Mouse (Mus musculus) bone marrow macrophage, adult 2 months (primary cell): Measurements from ENCODE around the gene Hlx. TPM values are rescaled to one million over a fixed set of nuclear protein-coding genes. Genes with fewer than 3 reads are reported as not detected.
A peak's percentile ranks its signal among the peaks of the same experiment; 100 is the strongest.

Source experiments
- H3K27ac ChIP-seq: 2 replicates; pipeline ENCODE4 v1.5.1; 2012; ENCODE audit warnings: low read depth, low read length; ENCODE audit not compliant: insufficient read depth
- H3K4me1 ChIP-seq: 2 replicates; pipeline ENCODE4 v1.6.1; 2012; ENCODE audit warnings: low read length; ENCODE audit not compliant: control insufficient read depth, insufficient read depth
- H3K4me3 ChIP-seq: 2 replicates; pipeline ENCODE4 v1.5.1; 2012; ENCODE audit warnings: mild to moderate bottlenecking, low read length, moderate library complexity; ENCODE audit not compliant: insufficient read depth
- CTCF ChIP-seq: IDR thresholded peaks from 2 replicates; pipeline ENCODE4 v1.5.1; 2012; ENCODE audit warnings: low read depth, mild to moderate bottlenecking, low read length, moderate library complexity
- POLR2A ChIP-seq: IDR thresholded peaks from 2 replicates; pipeline ENCODE4 v1.6.1; 2012; ENCODE audit warnings: mild to moderate bottlenecking, low read depth, low read length, borderline replicate concordance
- polyA plus RNA-seq: library from polyadenylated mRNA; stranded (reverse); fragments of >200 nt; gene quantifications from 2 replicates; pipeline ENCODE4 v1.2.4, GENCODE M21; 2012; ENCODE audit not compliant: missing spikeins, insufficient read depth, insufficient read length

Hlx gene
- polyA plus RNA-seq, 1 experiment, result 63.1 TPM

DNA sequence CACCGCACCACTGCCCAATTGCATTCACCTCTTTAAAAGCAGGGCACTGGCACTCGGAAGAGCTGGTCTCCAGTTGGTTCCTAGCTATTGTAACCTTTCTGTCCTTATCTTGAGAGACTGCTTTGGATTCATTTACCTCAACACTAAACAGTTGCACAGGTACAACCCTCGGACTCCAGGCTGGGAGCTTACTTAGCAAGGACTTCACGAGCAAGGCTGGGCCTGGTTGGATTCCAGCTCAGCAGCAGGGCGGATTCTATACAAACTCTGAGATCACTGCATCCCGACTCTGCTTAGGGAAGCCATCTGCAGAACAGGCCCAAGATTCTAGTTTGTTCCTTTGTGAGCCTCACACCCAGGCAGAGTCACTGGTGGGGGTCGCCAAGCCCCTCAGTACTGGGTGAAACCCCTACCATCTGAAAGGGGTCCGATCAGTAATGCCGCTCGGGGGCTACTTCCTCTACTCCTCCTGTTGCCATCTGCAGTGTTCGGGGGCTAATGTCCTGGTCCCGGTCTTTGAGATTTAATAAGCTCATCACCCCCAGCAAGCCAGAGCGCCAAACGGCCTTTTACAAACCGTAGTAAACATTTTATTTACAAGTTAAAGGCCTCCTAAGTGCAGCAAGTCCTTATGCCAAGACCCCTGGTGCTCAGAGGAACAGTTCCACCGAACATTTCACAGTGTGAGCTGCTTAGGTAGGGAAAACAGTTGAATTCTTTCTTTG lies 5.7 kb downstream of the Hlx start:
- Histone ChIP-seq H3K4me3 (no peak overlapping the region), H3K27ac (no peak overlapping the region), H3K4me1 (peaks cover 10% of the 10 kb centered on the region)
- no peak for TF ChIP-seq CTCF
- no peak for TF ChIP-seq POLR2A

DNA sequence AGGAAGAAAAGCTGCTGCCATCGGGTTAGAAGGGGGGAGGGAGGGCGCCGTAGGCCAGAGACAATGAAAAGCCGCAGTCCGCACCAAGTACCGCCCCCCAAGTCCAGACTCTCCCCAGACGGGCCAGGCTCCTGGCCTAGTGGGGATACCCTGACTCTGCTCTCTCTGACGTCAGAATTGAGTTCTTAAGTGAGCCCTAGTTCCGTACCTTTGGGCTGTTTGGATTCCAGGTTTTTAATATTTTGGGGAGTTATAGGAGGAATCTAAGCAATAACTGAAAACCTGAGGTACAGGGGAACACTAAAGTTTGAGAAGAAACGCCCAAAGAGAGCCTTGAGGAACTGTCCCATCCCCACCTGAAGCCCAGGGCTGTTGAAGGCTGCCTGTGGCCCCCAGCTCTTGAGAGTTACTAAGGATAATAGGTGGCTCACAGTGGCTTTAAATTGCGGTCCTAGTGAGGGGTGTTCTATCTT lies 7.1 kb downstream of the Hlx start:
- no peak for TF ChIP-seq POLR2A
- TF ChIP-seq CTCF, result no peak
- Histone ChIP-seq H3K27ac (no peak overlapping the region), H3K4me1 (peaks cover 11% of the 10 kb centered on the region), H3K4me3 (no peak overlapping the region)

- Histone ChIP-seq H3K27ac (no peak overlapping the region), H3K4me1 (peaks cover 12% of the 10 kb centered on the region), H3K4me3 (no peak overlapping the region)
- TF ChIP-seq CTCF (no peak), POLR2A (no peak)
Measured at GRCm38 (mm10) chr1:184724551-184725317, 7.7 kb downstream of the Hlx start.

DNA sequence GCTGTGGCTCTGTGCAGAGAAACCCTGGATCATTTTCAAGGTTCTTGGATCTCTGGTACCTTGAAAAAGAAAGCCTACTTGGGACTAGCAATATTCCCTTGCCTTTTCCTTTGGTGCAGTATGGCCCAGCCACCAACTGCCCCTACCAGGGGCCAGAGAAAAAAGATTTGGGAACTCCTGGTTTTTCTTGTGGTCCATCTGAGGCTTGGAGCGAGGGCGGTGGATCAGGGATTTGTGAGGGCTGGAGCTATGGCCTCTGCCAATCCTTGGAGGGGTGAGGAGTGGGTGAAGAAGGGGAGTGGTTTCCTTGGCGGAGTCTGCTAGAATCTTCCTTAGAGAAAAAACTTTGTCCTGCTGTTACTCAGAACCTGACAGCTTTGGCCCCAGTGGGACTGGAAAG lies 8.5 kb downstream of the Hlx start:
- Histone ChIP-seq H3K4me3 (no peak overlapping the region), H3K4me1 (peaks cover 9% of the 10 kb centered on the region), H3K27ac (no peak overlapping the region)
- TF ChIP-seq CTCF (no peak), POLR2A (no peak)

GRCm38 (mm10) chr1:184721121-184721520 lies 11.3 kb downstream of the Hlx start:
- peaks cover 2% of the 10 kb centered on the region; the same call in 1 of the 2 replicates for H3K4me1 ChIP-seq
- no peak overlapping the region for H3K27ac ChIP-seq
- no peak for TF ChIP-seq POLR2A
- TF ChIP-seq CTCF, result no peak
- H3K4me3 ChIP-seq, result no peak overlapping the region

DNA sequence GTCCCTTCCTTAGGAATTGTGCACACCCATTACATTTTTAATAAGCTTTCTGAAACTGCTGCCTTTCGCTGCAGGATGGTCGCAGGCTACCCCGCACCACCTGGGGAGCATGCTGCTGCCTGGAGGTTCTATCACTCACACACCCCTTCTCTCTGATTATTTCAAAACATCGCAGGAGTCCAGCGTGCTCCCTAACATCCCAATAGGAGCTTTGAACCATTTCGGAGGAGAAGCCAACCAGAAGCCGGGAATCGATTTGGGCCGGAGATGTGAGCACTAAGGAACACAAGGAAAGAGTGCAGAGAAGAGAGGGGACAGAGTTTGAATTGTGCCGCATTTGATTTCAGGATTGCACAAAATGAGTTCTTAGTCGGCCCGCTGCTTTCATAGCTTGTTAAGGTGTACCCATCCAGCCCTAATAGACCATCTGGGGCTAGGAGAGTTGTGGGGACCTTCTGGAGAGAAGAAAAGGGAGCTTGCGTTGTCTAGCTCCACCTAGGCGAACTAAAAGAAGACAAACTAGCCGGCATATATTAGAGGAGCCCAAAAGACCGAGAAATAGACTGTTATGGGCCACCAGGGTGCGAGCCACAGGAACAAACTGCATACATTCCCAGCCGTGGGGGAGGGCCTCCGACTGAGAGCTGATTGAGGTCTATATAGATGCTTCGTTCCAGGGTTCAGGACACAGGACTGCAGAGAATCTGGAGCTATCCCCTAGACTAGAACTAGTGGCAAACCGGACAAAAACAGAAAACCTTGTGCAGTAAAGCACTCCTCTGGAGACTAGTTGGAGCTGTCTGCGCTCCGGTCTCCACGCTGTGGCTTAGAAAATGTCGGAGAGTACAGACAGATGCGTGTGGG lies 12.0 kb downstream of the Hlx start:
- Histone ChIP-seq H3K27ac (no peak overlapping the region), H3K4me1 (peaks cover 2% of the 10 kb centered on the region; the same call in 1 of the 2 replicates), H3K4me3 (no peak overlapping the region)
- TF ChIP-seq POLR2A, result no peak
- no peak for TF ChIP-seq CTCF

- no peak overlapping the region for H3K27ac ChIP-seq
- peak overlapping the region; percentile 11 for H3K4me3 ChIP-seq
- peaks cover 4% of the 10 kb centered on the region for H3K4me1 ChIP-seq
- no peak for TF ChIP-seq CTCF
Measured at GRCm38 (mm10) chr1:184718261-184719120, 13.9 kb downstream of the Hlx start.

DNA sequence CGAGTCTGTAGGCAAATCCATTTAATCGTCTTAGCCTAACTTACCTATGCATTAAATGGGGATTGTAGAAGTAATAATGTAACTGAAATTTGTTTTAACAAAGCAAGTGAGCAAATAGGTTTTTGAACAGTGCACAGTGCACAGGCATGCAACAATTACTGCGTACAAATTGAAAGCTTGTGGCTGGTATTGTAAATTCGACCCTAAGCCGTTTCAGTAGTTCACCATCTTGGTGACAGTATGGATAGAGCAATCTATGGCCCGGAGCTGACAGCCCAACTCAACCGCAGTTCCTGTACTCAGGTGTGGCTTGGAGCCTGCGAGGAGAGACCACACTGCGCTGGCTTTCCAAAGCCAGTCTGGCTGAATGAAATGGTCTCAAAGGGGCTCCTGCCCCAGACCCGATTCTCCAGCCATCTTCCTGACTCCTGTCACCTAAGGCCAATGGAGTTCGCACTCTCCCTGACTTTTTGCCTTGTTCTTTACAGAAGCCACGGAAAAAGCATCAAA lies 14.7 kb downstream of the Hlx start:
- Histone ChIP-seq H3K4me1 (peaks cover 4% of the 10 kb centered on the region), H3K27ac (no peak overlapping the region), H3K4me3 (no peak overlapping the region)
- no peak for TF ChIP-seq CTCF
- no peak for TF ChIP-seq POLR2A

DNA sequence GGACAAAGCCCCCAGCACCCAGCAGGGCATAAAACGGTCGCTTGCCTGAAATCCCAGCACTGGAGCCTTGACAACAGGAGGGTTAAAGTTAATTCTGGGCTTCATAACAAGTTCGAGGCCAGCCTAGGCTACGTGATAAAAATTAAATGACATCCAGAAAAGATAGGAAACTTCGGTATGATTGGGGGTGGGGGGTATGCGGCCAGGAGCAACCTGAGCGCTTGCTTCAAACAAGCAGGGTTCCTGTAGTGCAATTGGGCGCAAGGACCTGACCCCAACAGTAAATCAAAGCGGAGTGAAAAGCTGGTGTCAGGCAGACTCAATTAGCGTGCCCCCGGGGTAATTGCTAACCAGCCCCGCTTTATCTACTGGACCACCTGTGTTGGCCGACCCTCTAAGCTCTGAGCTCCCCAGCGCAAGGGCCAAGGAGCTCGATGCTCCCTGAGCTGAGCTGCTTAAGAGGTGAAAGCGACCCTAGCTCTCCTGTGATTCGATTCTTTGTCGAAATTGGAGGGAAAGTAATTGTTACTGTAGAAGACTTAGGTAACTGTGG lies 15.3 kb downstream of the Hlx start:
- no peak overlapping the region for H3K4me3 ChIP-seq
- TF ChIP-seq CTCF, result no peak
- TF ChIP-seq POLR2A, result no peak
- peaks cover 4% of the 10 kb centered on the region for H3K4me1 ChIP-seq
- no peak overlapping the region for H3K27ac ChIP-seq
